Mouse (Mus musculus): ENCODE measurements at regions not wholly inside any gene's neighbourhood (a gene's known extent, or its start where the extent isn't known, plus 50 kb on each side); places are given as distances from the start of the nearest gene placed in this dataset.

- TF ChIP-seq CEBPB (IDR thresholded peaks at IDR 0.05; ENCODE audit: low read depth) = no peak
- no peak for TF ChIP-seq USF1 (IDR thresholded peaks at IDR 0.05; ENCODE audit: low read depth)
- no peak for TF ChIP-seq MAX (IDR thresholded peaks at IDR 0.05)
- TF ChIP-seq CTCF (IDR thresholded peaks at IDR 0.05; ENCODE audit: control insufficient read depth, insufficient read depth, insufficient read length) = no peak
- TF ChIP-seq MYOD1 (IDR thresholded peaks at IDR 0.05; ENCODE audit: control insufficient read depth, insufficient read length, low read depth) = no peak
Observed at GRCm38 (mm10) chr5:64706586-64706985, 96.6 kb upstream of the Klf3 start.
